Mouse (Mus musculus): Measurements from ENCODE around the gene Olfr711.
"Not testable (repeated sequence)": the region's sequence is repeated elsewhere in the genome, so short reads cannot be mapped to it uniquely, and the experiment has no call there.

Gene Olfr711

GRCm38 (mm10) chr7:106975353-106975752 lies at the start of gene Olfr711:
Gene Olfr711 (minus strand): TSS chr7:106975453.
- in situ Hi-C loops (cut with MboI, MseI): no loop called here

- in situ Hi-C loops (cut with MboI, MseI): no loop called here
These were observed 30.7 kb upstream of the Olfr711 start, which contains the start of gene Olfr2 for GRCm38 (mm10) chr7:107005972-107006371. Gene Olfr2 (minus strand): TSS chr7:107006072.

GRCm38 (mm10) chr7:107004169-107004568 lies 28.9 kb upstream of the Olfr711 start:
- in situ Hi-C loops (cut with MboI, MseI): no loop called here

DNA sequence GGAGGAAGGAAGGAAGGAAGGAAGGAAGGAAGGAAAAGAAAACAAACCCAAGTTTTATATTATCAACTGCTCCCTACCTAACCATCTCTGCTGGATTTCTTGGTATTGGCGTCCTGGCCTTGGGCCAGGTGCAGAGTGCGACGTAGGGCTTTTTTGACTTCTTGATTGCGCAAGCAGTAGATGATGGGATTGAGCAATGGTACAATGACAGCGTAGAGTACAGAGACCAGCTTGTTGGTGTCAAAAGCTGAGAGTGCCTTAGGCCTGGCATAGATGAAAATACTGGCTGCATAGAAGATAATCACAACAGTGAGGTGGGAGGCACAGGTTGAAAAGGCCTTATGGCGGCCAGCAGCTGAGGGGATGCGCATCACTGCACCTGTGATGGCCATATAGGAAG lies 25.5 kb upstream of the Olfr711 start:
- in situ Hi-C loops (cut with MboI, MseI): no loop called here

GRCm38 (mm10) chr7:106985236-106985635 lies 10.0 kb upstream of the Olfr711 start:
- in situ Hi-C loops (cut with MboI, MseI): no loop called here

GRCm38 (mm10) chr7:106967503-106967902 lies 7.8 kb downstream of the Olfr711 start:
- in situ Hi-C loops (cut with MboI, MseI): not testable (repeated sequence)

DNA sequence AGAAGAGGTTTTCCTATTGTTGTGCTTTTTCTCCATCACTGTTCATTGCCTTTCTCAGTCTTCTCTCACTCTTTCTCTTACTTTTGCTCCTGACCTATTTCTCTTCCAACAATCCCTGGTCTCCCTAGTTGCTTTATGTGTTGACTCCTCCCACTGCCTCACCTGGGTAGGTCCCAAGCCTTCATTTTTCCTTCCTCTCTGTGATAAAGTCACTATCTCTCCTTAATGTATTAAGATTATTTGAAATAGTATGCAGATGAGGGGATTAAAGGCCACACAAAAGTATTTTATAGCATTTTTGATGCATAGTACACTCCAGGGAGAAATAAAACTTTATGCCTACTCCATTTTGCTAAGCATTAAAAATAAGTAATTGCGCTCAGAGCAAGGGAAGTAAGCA lies 11.4 kb downstream of the Olfr711 start, which contains the start of gene Olfr6:
Gene Olfr6 (minus strand): TSS at position 101 of the 400 bp plus-strand sequence.
- in situ Hi-C loops (cut with MboI, MseI): no loop called here

- in situ Hi-C loops (cut with MboI, MseI): no loop called here
These were observed 27.0 kb downstream of the Olfr711 start, which contains the start of gene Olfr710 for GRCm38 (mm10) chr7:106948212-106948611. Gene Olfr710 (minus strand): TSS chr7:106948312.

GRCm38 (mm10) chr7:106932119-106932518 lies 43.1 kb downstream of the Olfr711 start, which contains the start of gene Olfr709-ps1:
Gene Olfr709-ps1 (minus strand): TSS chr7:106932219.
- in situ Hi-C loops (cut with MboI, MseI): no loop called here

- in situ Hi-C loops (cut with MboI, MseI): not testable (repeated sequence)
These were observed 54.3 kb downstream of the Olfr711 start for GRCm38 (mm10) chr7:106920961-106921360.

Measured in T-helper 2 cell (primary cell).